Mouse (Mus musculus) myocyte (in vitro differentiated cells): ENCODE results near the gene Syt7.

Experiments used
- E2F4 ChIP-seq: IDR thresholded peaks from one replicate; pipeline ENCODE4 v1.6.1; 2011; ENCODE audit warnings: mild to moderate bottlenecking, control low read depth, moderate library complexity; ENCODE audit not compliant: insufficient read depth
- MAX ChIP-seq: IDR thresholded peaks from one replicate; pipeline ENCODE4 v1.6.1; 2011; ENCODE audit warnings: low read depth, mild to moderate bottlenecking, control low read depth
- POLR2A ChIP-seq: IDR thresholded peaks from one replicate; pipeline ENCODE4 v1.6.1; 2011; ENCODE audit warnings: low read depth, mild to moderate bottlenecking, control low read depth, moderate library complexity; ENCODE audit not compliant: insufficient read length
- POLR2AphosphoS2 ChIP-seq: IDR thresholded peaks from one replicate; pipeline ENCODE4 v1.6.1; 2011; ENCODE audit warnings: low read depth, control low read depth; ENCODE audit not compliant: insufficient read length
- USF1 ChIP-seq: IDR thresholded peaks from one replicate; pipeline ENCODE4 v1.6.1; 2011; ENCODE audit warnings: low read depth, mild to moderate bottlenecking, control low read depth, moderate library complexity

- TF ChIP-seq POLR2AphosphoS2 (no peak), MAX (no peak), E2F4 (no peak), POLR2A (no peak), USF1 (no peak)
These were observed 84.9 kb downstream of the Syt7 start for GRCm38 (mm10) chr19:10473779-10474178.
